Mouse (Mus musculus) brown adipose tissue, adult 24 weeks (tissue): Measurements from ENCODE around the gene C530008M17Rik. TPM values are rescaled to one million over a fixed set of nuclear protein-coding genes. Genes with fewer than 3 reads are reported as not detected.

ENCODE experiments used
- H3K27ac ChIP-seq: fragments of 200-500 bp; replicated peaks from 2 replicates; pipeline ENCODE4 v1.5.1; 2012; ENCODE audit warnings: low read depth, mild to moderate bottlenecking, low read length
- H3K4me1 ChIP-seq: fragments of 200-500 bp; 2 replicates; pipeline ENCODE4 v1.6.1; 2012; ENCODE audit warnings: low read length, mixed read lengths; ENCODE audit not compliant: control insufficient read depth, insufficient read depth, insufficient read length
- H3K4me3 ChIP-seq: fragments of 200-500 bp; 2 replicates; pipeline ENCODE4 v1.5.1; 2012; ENCODE audit warnings: low read depth, mild to moderate bottlenecking, low read length, moderate library complexity; ENCODE audit not compliant: insufficient read depth
- polyA plus RNA-seq: library from polyadenylated mRNA; stranded (reverse); fragments of >200 nt; gene quantifications from 2 replicates; pipeline ENCODE4 v1.2.4, GENCODE M21; 2012; ENCODE audit not compliant: missing spikeins, insufficient read depth, insufficient read length

C530008M17Rik gene
- polyA plus RNA-seq, 1 experiment: not detected

- H3K27ac ChIP-seq: no peak overlapping the region
- no peak overlapping the region for H3K4me3 ChIP-seq
- no peaks in the 10 kb centered on the region for H3K4me1 ChIP-seq
Observed at GRCm38 (mm10) chr5:76763148-76763701, 106.9 kb downstream of the C530008M17Rik start.

- Histone ChIP-seq H3K4me3 (no peak overlapping the region), H3K27ac (no peak overlapping the region), H3K4me1 (no peaks in the 10 kb centered on the region)
Observed at GRCm38 (mm10) chr5:76763731-76764130, 107.4 kb downstream of the C530008M17Rik start.

GRCm38 (mm10) chr5:76769014-76769413, 112.7 kb downstream of the C530008M17Rik start:
- Histone ChIP-seq H3K27ac (no peak overlapping the region), H3K4me1 (no peaks in the 10 kb centered on the region), H3K4me3 (no peak overlapping the region)

GRCm38 (mm10) chr5:76769572-76769971, 113.3 kb downstream of the C530008M17Rik start:
- H3K4me1 ChIP-seq: no peaks in the 10 kb centered on the region
- no peak overlapping the region for H3K4me3 ChIP-seq
- H3K27ac ChIP-seq: no peak overlapping the region

GRCm38 (mm10) chr5:76771371-76771770, 115.1 kb downstream of the C530008M17Rik start:
- Histone ChIP-seq H3K4me1 (no peaks in the 10 kb centered on the region), H3K27ac (no peak overlapping the region), H3K4me3 (no peak overlapping the region)

GRCm38 (mm10) chr5:76772831-76773230, 116.5 kb downstream of the C530008M17Rik start:
- Histone ChIP-seq H3K4me3 (no peak overlapping the region), H3K27ac (no peak overlapping the region), H3K4me1 (no peaks in the 10 kb centered on the region)

- no peaks in the 10 kb centered on the region for H3K4me1 ChIP-seq
- no peak overlapping the region for H3K4me3 ChIP-seq
- no peak overlapping the region for H3K27ac ChIP-seq
Observed at GRCm38 (mm10) chr5:76773492-76774158, 117.3 kb downstream of the C530008M17Rik start.

GRCm38 (mm10) chr5:76779094-76779615, 122.8 kb downstream of the C530008M17Rik start:
- Histone ChIP-seq H3K27ac (no peak overlapping the region; the same call in 1 of the 2 replicates), H3K4me3 (no peak overlapping the region), H3K4me1 (no peaks in the 10 kb centered on the region)

GRCm38 (mm10) chr5:76781943-76782342, 125.6 kb downstream of the C530008M17Rik start:
- Histone ChIP-seq H3K27ac (no peak overlapping the region), H3K4me3 (no peak overlapping the region)

GRCm38 (mm10) chr5:76782414-76783103, 126.2 kb downstream of the C530008M17Rik start:
- Histone ChIP-seq H3K4me1 (no peaks in the 10 kb centered on the region), H3K4me3 (no peak overlapping the region), H3K27ac (no peak overlapping the region)

More at GRCm38 (mm10) chr5:76781943-76782342, 125.6 kb downstream of the C530008M17Rik start:
- H3K4me1 ChIP-seq: no peaks in the 10 kb centered on the region

GRCm38 (mm10) chr5:76783104-76783441, 126.8 kb downstream of the C530008M17Rik start:
- H3K4me3 ChIP-seq: no peak overlapping the region
- no peak overlapping the region for H3K27ac ChIP-seq
- H3K4me1 ChIP-seq: no peaks in the 10 kb centered on the region

- H3K4me3 ChIP-seq: no peak overlapping the region
- H3K27ac ChIP-seq: no peak overlapping the region
Observed at GRCm38 (mm10) chr5:76784151-76784723, 127.9 kb downstream of the C530008M17Rik start.

GRCm38 (mm10) chr5:76785013-76785412, 128.7 kb downstream of the C530008M17Rik start:
- Histone ChIP-seq H3K4me1 (no peaks in the 10 kb centered on the region), H3K4me3 (no peak overlapping the region), H3K27ac (no peak overlapping the region)

More at GRCm38 (mm10) chr5:76784151-76784723, 127.9 kb downstream of the C530008M17Rik start:
- no peaks in the 10 kb centered on the region for H3K4me1 ChIP-seq

- no peaks in the 10 kb centered on the region for H3K4me1 ChIP-seq
- H3K27ac ChIP-seq: no peak overlapping the region
- no peak overlapping the region for H3K4me3 ChIP-seq
Observed at GRCm38 (mm10) chr5:76789881-76790280, 133.6 kb downstream of the C530008M17Rik start.

- Histone ChIP-seq H3K27ac (no peak overlapping the region), H3K4me1 (no peaks in the 10 kb centered on the region), H3K4me3 (no peak overlapping the region)
Observed at GRCm38 (mm10) chr5:76791280-76791679, 135.0 kb downstream of the C530008M17Rik start.
